Mouse (Mus musculus) hindbrain, embryonic 16.5 days (tissue): ENCODE measurements at regions not wholly inside any gene's neighbourhood (a gene's known extent, or its start where the extent isn't known, plus 50 kb on each side); places are given as distances from the start of the nearest gene placed in this dataset.
"Not testable (repeated sequence)": the region's sequence is repeated elsewhere in the genome, so short reads cannot be mapped to it uniquely, and the experiment has no call there.

Experiments used
- ATAC-seq: fragments of 200-750 bp; cut with Nextera tagmentation; 2 replicates; pipeline ENCODE4 v1.8.0; 2017; ENCODE audit warnings: moderate TSS enrichment, moderate library complexity
- H3K27ac ChIP-seq: fragments of 300-500 bp; sonication (generic); 2 replicates; pipeline ENCODE4 v1.5.1; 2014; ENCODE audit warnings: low read depth, mild to moderate bottlenecking, control low read depth, low read length, moderate library complexity
- H3K27me3 ChIP-seq: fragments of 300-500 bp; sonication (generic); replicated peaks from 2 replicates; pipeline ENCODE4 v1.6.1; 2014; ENCODE audit warnings: low read length; ENCODE audit not compliant: control insufficient read depth, insufficient read depth
- H3K36me3 ChIP-seq: fragments of 300-500 bp; sonication (generic); 2 replicates; pipeline ENCODE4 v1.6.1; 2014; ENCODE audit warnings: mild to moderate bottlenecking, low read length, moderate library complexity, mixed read lengths; ENCODE audit not compliant: control insufficient read depth, insufficient read depth
- H3K4me1 ChIP-seq: fragments of 300-500 bp; sonication (generic); 2 replicates; pipeline ENCODE4 v1.6.1; 2014; ENCODE audit warnings: low read depth, low read length; ENCODE audit not compliant: control insufficient read depth, insufficient read depth
- H3K4me2 ChIP-seq: fragments of 300-500 bp; sonication (generic); 2 replicates; pipeline ENCODE4 v1.6.1; 2014; ENCODE audit warnings: mild to moderate bottlenecking, low read length, control low read depth, moderate library complexity
- H3K4me3 ChIP-seq: fragments of 300-500 bp; sonication (generic); 2 replicates; pipeline ENCODE4 v1.5.1; 2014; ENCODE audit warnings: mild to moderate bottlenecking, low read length, control low read depth, moderate library complexity
- H3K9ac ChIP-seq: fragments of 300-500 bp; sonication (generic); 2 replicates; pipeline ENCODE4 v1.6.1; 2014; ENCODE audit warnings: low read depth, mild to moderate bottlenecking, control low read depth, low read length, moderate library complexity
- H3K9me3 ChIP-seq: fragments of 300-500 bp; sonication (generic); 2 replicates; pipeline ENCODE4 v1.6.1; 2014; ENCODE audit warnings: mild to moderate bottlenecking, low read length, moderate library complexity; ENCODE audit not compliant: control insufficient read depth
- WGBS: fragments of 180-500 bp; shearing (Covaris S2); extraction: QIAGEN DNeasy Blood & Tissue Kit; methylation state at CpG from one replicate; pipeline ENCODE4 v1.1.7; 2014; 5-methylcytosine and 5-hydroxymethylcytosine counted together

- no peaks in the 10 kb centered on the region for H3K4me1 ChIP-seq
- H3K4me2 ChIP-seq = no peak overlapping the region
- no peak overlapping the region for H3K9ac ChIP-seq
- H3K36me3 ChIP-seq = no peaks in the 10 kb centered on the region
- H3K27me3 ChIP-seq = no peaks in the 10 kb centered on the region
- H3K9me3 ChIP-seq = no peaks in the 10 kb centered on the region
- 83% methylated on average over 8 of the region's 8 CpGs for WGBS
- H3K27ac ChIP-seq = no peak overlapping the region
- ATAC-seq = no peak
- H3K4me3 ChIP-seq = no peak overlapping the region
Measured at GRCm38 (mm10) chr12:51147963-51148362, 199.9 kb upstream of the G2e3 start.

GRCm38 (mm10) chr12:51143840-51144239 lies 204.0 kb upstream of the G2e3 start:
- no peak overlapping the region for H3K9ac ChIP-seq
- H3K4me2 ChIP-seq = no peak overlapping the region
- H3K4me3 ChIP-seq = no peak overlapping the region
- no peak for ATAC-seq
- no peaks in the 10 kb centered on the region for H3K36me3 ChIP-seq
- no peaks in the 10 kb centered on the region for H3K27me3 ChIP-seq
- no peaks in the 10 kb centered on the region for H3K4me1 ChIP-seq
- no peak overlapping the region for H3K27ac ChIP-seq
- no peaks in the 10 kb centered on the region for H3K9me3 ChIP-seq

- Histone ChIP-seq H3K36me3 (no peaks in the 10 kb centered on the region), H3K27ac (no peak overlapping the region), H3K4me2 (no peak overlapping the region), H3K27me3 (no peaks in the 10 kb centered on the region), H3K4me1 (no peaks in the 10 kb centered on the region), H3K9me3 (no peaks in the 10 kb centered on the region), H3K4me3 (no peak overlapping the region), H3K9ac (no peak overlapping the region)
- no peak for ATAC-seq
- WGBS = 53% methylated on average over 3 of the region's 3 CpGs
Measured at GRCm38 (mm10) chr12:51143196-51143595, 204.7 kb upstream of the G2e3 start.

GRCm38 (mm10) chr12:51133676-51134075 lies 214.2 kb upstream of the G2e3 start:
- not testable (repeated sequence) for H3K36me3 ChIP-seq, H3K9ac ChIP-seq, H3K4me3 ChIP-seq, H3K4me2 ChIP-seq, H3K4me1 ChIP-seq, ATAC-seq, H3K27ac ChIP-seq, H3K27me3 ChIP-seq, H3K9me3 ChIP-seq
- 81% methylated on average over 5 of the region's 5 CpGs for WGBS

- no peaks in the 10 kb centered on the region for H3K27me3 ChIP-seq
- no peak overlapping the region for H3K9ac ChIP-seq
- ATAC-seq = no peak
- H3K4me3 ChIP-seq = no peak overlapping the region
- H3K27ac ChIP-seq = no peak overlapping the region
- H3K4me1 ChIP-seq = no peaks in the 10 kb centered on the region
- no peaks in the 10 kb centered on the region for H3K9me3 ChIP-seq
- no peaks in the 10 kb centered on the region for H3K36me3 ChIP-seq
- no peak overlapping the region for H3K4me2 ChIP-seq
Measured at GRCm38 (mm10) chr12:51128274-51128673, 219.6 kb upstream of the G2e3 start.

- no peak for ATAC-seq
- 84% methylated on average over 10 of the region's 10 CpGs for WGBS
- Histone ChIP-seq H3K9me3 (0 out of 2 replicates have a peak, but pooled peaks cover 3% of the 10 kb centered on the region), H3K4me1 (no peaks in the 10 kb centered on the region; the same call in none of the 2 replicates), H3K4me3 (no peak overlapping the region), H3K27ac (peak overlapping the region; percentile 59), H3K4me2 (no peak overlapping the region), H3K27me3 (no peaks in the 10 kb centered on the region), H3K9ac (no peak overlapping the region), H3K36me3 (no peaks in the 10 kb centered on the region)
Measured at GRCm38 (mm10) chr12:51118781-51119180, 229.1 kb upstream of the G2e3 start.

GRCm38 (mm10) chr12:51118021-51118694 lies 229.7 kb upstream of the G2e3 start:
- Histone ChIP-seq H3K27ac (peak overlapping the region; percentile 59), H3K4me3 (no peak overlapping the region), H3K4me1 (no peaks in the 10 kb centered on the region; the same call in none of the 2 replicates), H3K36me3 (no peaks in the 10 kb centered on the region), H3K27me3 (no peaks in the 10 kb centered on the region), H3K4me2 (peak overlapping the region; percentile 9; the same call in 1 of the 2 replicates), H3K9ac (no peak overlapping the region), H3K9me3 (0 out of 2 replicates have a peak, but pooled peaks cover 3% of the 10 kb centered on the region)
- WGBS = 44% methylated on average over 14 of the region's 14 CpGs
- peak; percentile 95 for ATAC-seq

- H3K9ac ChIP-seq = no peak overlapping the region
- ATAC-seq = peak; percentile 89
Measured at GRCm38 (mm10) chr12:51117436-51118020, 230.3 kb upstream of the G2e3 start.

GRCm38 (mm10) chr12:51111811-51112210 lies 236.1 kb upstream of the G2e3 start:
- 28% methylated on average over 4 of the region's 4 CpGs for WGBS

More at GRCm38 (mm10) chr12:51117436-51118020, 230.3 kb upstream of the G2e3 start:
- Histone ChIP-seq H3K4me3 (no peak overlapping the region), H3K4me2 (peak overlapping the region; percentile 10), H3K27ac (peak overlapping the region; percentile 37), H3K36me3 (no peaks in the 10 kb centered on the region), H3K27me3 (no peaks in the 10 kb centered on the region), H3K4me1 (no peaks in the 10 kb centered on the region; the same call in none of the 2 replicates), H3K9me3 (0 out of 2 replicates have a peak, but pooled peaks cover 3% of the 10 kb centered on the region)
- 45% methylated on average over 8 of the region's 8 CpGs for WGBS

More at GRCm38 (mm10) chr12:51111811-51112210, 236.1 kb upstream of the G2e3 start:
- no peaks in the 10 kb centered on the region for H3K9me3 ChIP-seq
- H3K4me2 ChIP-seq = no peak overlapping the region
- H3K27me3 ChIP-seq = no peaks in the 10 kb centered on the region
- no peak for ATAC-seq
- H3K27ac ChIP-seq = no peak overlapping the region
- H3K4me1 ChIP-seq = no peaks in the 10 kb centered on the region
- H3K4me3 ChIP-seq = no peak overlapping the region
- H3K9ac ChIP-seq = no peak overlapping the region
- no peaks in the 10 kb centered on the region for H3K36me3 ChIP-seq
